13 mouse cellular contexts compared by ENCODE assay signal in the genomic region with DNA sequence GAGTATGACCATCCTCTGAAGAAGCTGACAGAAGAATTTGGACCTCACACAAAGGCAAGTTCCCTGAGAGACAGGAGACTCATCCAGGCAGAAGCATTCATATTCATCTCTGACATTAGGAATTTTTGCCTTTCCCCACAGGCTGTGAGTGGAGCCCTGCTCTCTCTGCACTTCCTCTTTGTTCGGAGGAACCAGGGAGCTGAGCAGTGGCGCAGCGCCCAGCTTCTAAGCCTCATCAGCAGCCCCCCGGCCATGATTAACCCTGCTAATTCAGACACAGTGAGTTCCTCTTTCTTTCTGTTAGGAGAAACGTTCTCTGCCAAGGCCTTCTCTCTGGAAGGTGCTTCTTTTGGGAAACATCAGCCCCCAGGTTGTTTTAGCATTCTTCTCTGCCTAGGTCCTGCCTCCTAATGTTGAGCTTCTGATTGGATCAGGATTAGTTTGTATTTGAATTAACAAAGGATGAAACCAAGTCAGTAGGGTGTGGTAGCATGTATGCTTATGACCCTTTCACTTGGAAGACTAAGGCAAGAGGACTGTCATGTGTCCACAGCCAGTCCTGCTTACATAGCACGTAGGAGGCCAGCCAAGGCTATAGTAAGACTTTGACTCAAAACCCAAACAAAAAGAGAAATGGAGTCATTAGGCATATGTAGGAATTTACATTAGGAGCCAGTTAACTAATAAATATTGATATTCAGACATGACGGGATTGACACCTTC. TPM values are rescaled to one million over a fixed set of nuclear protein-coding genes. Genes with fewer than 3 reads are reported as not detected.
DNase-seq lines count a peak whose midpoint lies in the region; ATAC-seq and TF ChIP-seq lines count a peak whose summit lies in the region.
"Had no signal": no experiment of that assay in that cellular context is flagged by ENCODE, and none has a peak within 500 bp of the region (broad histone marks: within the 10 kb centered on the region; RNA-seq: fewer than 3 reads in every experiment).

No protein-coding gene starts in this region.

- no peak overlapping the region for H3K27ac ChIP-seq in gastrocnemius, adult 2 months
- H3K27ac ChIP-seq in liver, adult 2 months (replicated peaks; ENCODE audit: insufficient read depth, low read depth, low read length) = no peak overlapping the region
- no peak overlapping the region for H3K27ac ChIP-seq in liver, postnatal 0 days (ENCODE audit: low read depth)
- H3K27ac ChIP-seq: forebrain, embryonic 15.5 days; limb, embryonic 15.5 days had no signal

- H3K9me3 ChIP-seq in liver, postnatal 0 days (ENCODE audit: low read length) = no peaks in the 10 kb centered on the region
- H3K9me3 ChIP-seq: forebrain, embryonic 15.5 days; limb, embryonic 15.5 days had no signal

- ATAC-seq in liver, postnatal 0 days = no peak
- ATAC-seq in hematopoietic stem cell, adult 5-6 weeks (replicated peaks in 1 of 2; ENCODE audit: insufficient read depth in 1 of 2, low FRiP score in 2 of 2, low TSS enrichment in 1 of 2, low read depth in 1 of 2, poor library complexity in 2 of 2, severe bottlenecking in 2 of 2) = peak; percentile 92 to 95
- ATAC-seq in inflammation-experienced regulatory T-cells, adult 6 months = no peak
- ATAC-seq: forebrain, embryonic 15.5 days had no signal

- H3K4me2 ChIP-seq in liver, postnatal 0 days (ENCODE audit: low read depth, low read length) = no peak overlapping the region
- H3K4me2 ChIP-seq: forebrain, embryonic 15.5 days; limb, embryonic 15.5 days had no signal

- H3K79me2 ChIP-seq in liver, adult 2 months (ENCODE audit: control insufficient read depth, insufficient read depth, low read length) = no peaks in the 10 kb centered on the region

- H3K36me3 ChIP-seq in liver, adult 2 months (ENCODE audit: control insufficient read depth, insufficient read depth, low read length) = no peaks in the 10 kb centered on the region
- H3K36me3 ChIP-seq in liver, postnatal 0 days (replicated peaks; ENCODE audit: insufficient read depth, low read length) = peaks cover 8% of the 10 kb centered on the region; the same call in 1 of the 2 replicates
- H3K36me3 ChIP-seq: forebrain, embryonic 15.5 days; limb, embryonic 15.5 days had no signal

- no peaks in the 10 kb centered on the region for H3K4me1 ChIP-seq in liver, adult 2 months (ENCODE audit: control insufficient read depth, insufficient read depth, low read length)
- H3K4me1 ChIP-seq in liver, postnatal 0 days (ENCODE audit: insufficient read depth) = no peaks in the 10 kb centered on the region
- H3K4me1 ChIP-seq: forebrain, embryonic 15.5 days; limb, embryonic 15.5 days had no signal

- no peaks in the 10 kb centered on the region for H3K27me3 ChIP-seq in liver, adult 2 months (ENCODE audit: control insufficient read depth, insufficient read depth, low read length)
- H3K27me3 ChIP-seq in liver, postnatal 0 days (ENCODE audit: insufficient read depth, low read length) = no peaks in the 10 kb centered on the region
- H3K27me3 ChIP-seq: forebrain, embryonic 15.5 days; limb, embryonic 15.5 days had no signal

- TF ChIP-seq POLR2A in liver, adult 2 months (IDR thresholded peaks at IDR 0.05; ENCODE audit: extremely low read depth, insufficient read depth, low read length) = no peak

- intact Hi-C loops in gastrocnemius, adult 2 months (cut with DNase I) = no loop called here

- WGBS in liver, adult 2 months = 76% methylated on average over 7 of the region's 7 CpGs
- WGBS in liver, postnatal 0 days (ENCODE audit: insufficient replicate concordance) = 60% methylated on average over 7 of the region's 7 CpGs

- TF ChIP-seq CTCF in gastrocnemius, adult 2 months (IDR thresholded peaks at IDR 0.05) = no peak
- TF ChIP-seq CTCF in liver, adult 2 months (IDR thresholded peaks at IDR 0.05; ENCODE audit: low read depth, low read length) = no peak
- no peak for TF ChIP-seq CTCF in liver, postnatal 0 days (IDR thresholded peaks at IDR 0.05; ENCODE audit: low read depth)

- no peak overlapping the region for H3K9ac ChIP-seq in liver, adult 2 months (ENCODE audit: low read depth, low read length)
- H3K9ac ChIP-seq in liver, postnatal 0 days (replicated peaks) = no peak overlapping the region
- H3K9ac ChIP-seq: forebrain, embryonic 15.5 days; limb, embryonic 15.5 days had no signal

- no peak overlapping the region for H3K4me3 ChIP-seq in gastrocnemius, adult 2 months
- no peak overlapping the region for H3K4me3 ChIP-seq in liver, adult 2 months (ENCODE audit: insufficient read depth, low read depth, low read length)
- no peak overlapping the region for H3K4me3 ChIP-seq in liver, postnatal 0 days (ENCODE audit: low read depth, low read length)
- H3K4me3 ChIP-seq: forebrain, embryonic 15.5 days; limb, embryonic 15.5 days had no signal

- peak; percentile 10 for DNase-seq in gastrocnemius, postnatal 10 days
- no peak for DNase-seq in gastrocnemius, adult 2 months
- peak; percentile 23 for DNase-seq in liver, adult 2 months (ENCODE audit: extremely low read depth, low read depth, low spot score)
- no peak for DNase-seq in liver, postnatal 0 days
- peak; percentile 30 for DNase-seq in brain, adult 2 months (ENCODE audit: low read depth, low spot score)
- no peak for DNase-seq in ovary, adult 18-20 months (ENCODE audit: low spot score)
- DNase-seq: thymus, adult 18-20 months had no signal

- no peak for TF ChIP-seq EP300 in liver, postnatal 0 days (IDR thresholded peaks at IDR 0.05; ENCODE audit: low read depth)

RNA-seq across cellular contexts. Expression of a gene that starts 9.1 kb away (rescaled TPM):
- total RNA-seq in gastrocnemius, postnatal 10 days (2021) = 1 to 10 TPM; 2.3 to 4.3 TPM
- total RNA-seq in gastrocnemius, adult 2 months (2021) = under 1 TPM; 0.79 to 0.98 TPM
- 6.2 and 6.3 TPM in 2 replicates for total RNA-seq in liver, adult 2 months (2014; rRNA removed)
- 1.1 and 2.2 TPM in 2 replicates for polyA plus RNA-seq in liver, adult 2 months (2012; rRNA removed)
- 6.0 and 6.8 TPM in 2 replicates for polyA plus RNA-seq in liver, postnatal 0 days (2015; fragmentation: Nextera tagmentation; extraction: Ambion mirVana)
- 130 and 158 TPM in 2 replicates for total RNA-seq in hematopoietic stem cell, adult 5-6 weeks (2017)
- 10 to 100 TPM; 78.2 to 92.5 (median 81.4) TPM for polyA plus RNA-seq in inflammation-experienced regulatory T-cells, adult 6 months (2017; shearing (Covaris generic))

RNA-seq across cellular contexts. Expression of a gene that starts 14.4 kb away (rescaled TPM):
- not detected for total RNA-seq in gastrocnemius, postnatal 10 days (2021)
- not detected for total RNA-seq in gastrocnemius, adult 2 months (2021)
- not detected in 2 replicates for total RNA-seq in liver, adult 2 months (2014; rRNA removed)
- polyA plus RNA-seq in liver, adult 2 months (2012; rRNA removed) = not detected in 2 replicates
- not detected in 2 replicates for polyA plus RNA-seq in liver, postnatal 0 days (2015; fragmentation: Nextera tagmentation; extraction: Ambion mirVana)
- total RNA-seq in hematopoietic stem cell, adult 5-6 weeks (2017) = not detected in 2 replicates
- polyA plus RNA-seq in inflammation-experienced regulatory T-cells, adult 6 months (2017; shearing (Covaris generic)) = not detected
- polyA plus RNA-seq: forebrain, embryonic 15.5 days; heart, postnatal 0 days; large intestine, adult 2 months; limb, embryonic 15.5 days had no signal

RNA-seq across cellular contexts. Expression of a gene that starts 32.4 kb away (rescaled TPM):
- total RNA-seq in gastrocnemius, postnatal 10 days (2021) = not detected
- not detected for total RNA-seq in gastrocnemius, adult 2 months (2021)
- total RNA-seq in liver, adult 2 months (2014; rRNA removed) = not detected in 2 replicates
- not detected in 2 replicates for polyA plus RNA-seq in liver, adult 2 months (2012; rRNA removed)
- not detected in 2 replicates for polyA plus RNA-seq in liver, postnatal 0 days (2015; fragmentation: Nextera tagmentation; extraction: Ambion mirVana)
- total RNA-seq in hematopoietic stem cell, adult 5-6 weeks (2017) = not detected in 2 replicates
- polyA plus RNA-seq in inflammation-experienced regulatory T-cells, adult 6 months (2017; shearing (Covaris generic)) = under 1 TPM in 1 of 3 experiments, not detected in 2; 0.62 TPM
- polyA plus RNA-seq: forebrain, embryonic 15.5 days; limb, embryonic 15.5 days had no signal

RNA-seq across cellular contexts. Expression of a gene that starts 40.1 kb away (rescaled TPM):
- total RNA-seq in gastrocnemius, postnatal 10 days (2021) = 1 to 10 TPM; 1.2 to 2.2 TPM
- under 1 TPM; 0.42 to 0.51 TPM for total RNA-seq in gastrocnemius, adult 2 months (2021)
- 0.46 and 0.81 TPM in 2 replicates for total RNA-seq in liver, adult 2 months (2014; rRNA removed)
- 0.55 and 1.0 TPM in 2 replicates for polyA plus RNA-seq in liver, adult 2 months (2012; rRNA removed)
- polyA plus RNA-seq in liver, postnatal 0 days (2015; fragmentation: Nextera tagmentation; extraction: Ambion mirVana) = 0.24 and 0.62 TPM in 2 replicates
- 5.8 and 7.5 TPM in 2 replicates for total RNA-seq in hematopoietic stem cell, adult 5-6 weeks (2017)
- polyA plus RNA-seq in inflammation-experienced regulatory T-cells, adult 6 months (2017; shearing (Covaris generic)) = 1 to 10 TPM; 2.4 to 3.4 (median 3.0) TPM

Comparison
In these comparisons a context has a peak if more than half of its experiments do, and no peak if none do; other contexts are left out.
1. DNase-seq: peak in gastrocnemius, postnatal 10 days (single experiment), liver, adult 2 months (single experiment) and brain, adult 2 months (single experiment); none in gastrocnemius, adult 2 months (single experiment), liver, postnatal 0 days (single experiment) and ovary, adult 18-20 months (single experiment).
2. ATAC-seq: peak in hematopoietic stem cell, adult 5-6 weeks (2 of 2); none in liver, postnatal 0 days (single experiment) and inflammation-experienced regulatory T-cells, adult 6 months (single experiment).
3. RNA of a gene that starts 9.1 kb away (total RNA-seq): 130 to 158 TPM in hematopoietic stem cell, adult 5-6 weeks; 6.2 to 6.3 TPM in liver, adult 2 months, 2.3 to 4.3 TPM in gastrocnemius, postnatal 10 days and 0.79 to 0.98 TPM in gastrocnemius, adult 2 months; every median in the first group is over 10 times any median in the second.